Mouse (Mus musculus) ovary, postnatal 14 days (tissue): ENCODE results near the gene Gm21732.
"Not testable (repeated sequence)": the region's sequence is repeated elsewhere in the genome, so short reads cannot be mapped to it uniquely, and the experiment has no call there.

ENCODE experiments used
- DNase-seq: peaks from one replicate; pipeline ENCODE4 v3.0.0; 2022; ENCODE audit warnings: low spot score

The Gm21732 gene

DNA sequence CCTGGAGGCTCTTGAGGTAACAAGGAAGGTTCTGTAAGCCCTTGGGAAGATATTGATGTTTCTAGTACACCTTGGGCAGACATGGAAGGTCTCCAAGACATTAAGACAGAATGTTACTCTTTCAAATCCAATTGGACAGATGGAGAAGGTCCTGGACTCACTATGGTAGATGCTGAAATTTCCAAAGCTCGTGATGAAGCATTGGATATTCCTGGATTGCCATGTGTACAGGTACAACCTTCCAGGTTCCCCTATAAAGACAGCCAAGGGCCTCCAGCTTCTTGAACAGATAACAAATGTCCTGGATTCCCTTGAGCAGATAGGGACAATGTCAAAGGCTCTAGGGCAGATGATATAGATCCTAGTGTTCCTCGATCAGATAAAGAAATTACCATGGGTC lies at the start of gene Gm21732:
Gene Gm21732 (minus strand): TSS at position 101 of the 400 bp plus-strand sequence.
- not testable (repeated sequence) for DNase-seq
